Mouse (Mus musculus): ENCODE measurements around the gene Tmc6.

DNA sequence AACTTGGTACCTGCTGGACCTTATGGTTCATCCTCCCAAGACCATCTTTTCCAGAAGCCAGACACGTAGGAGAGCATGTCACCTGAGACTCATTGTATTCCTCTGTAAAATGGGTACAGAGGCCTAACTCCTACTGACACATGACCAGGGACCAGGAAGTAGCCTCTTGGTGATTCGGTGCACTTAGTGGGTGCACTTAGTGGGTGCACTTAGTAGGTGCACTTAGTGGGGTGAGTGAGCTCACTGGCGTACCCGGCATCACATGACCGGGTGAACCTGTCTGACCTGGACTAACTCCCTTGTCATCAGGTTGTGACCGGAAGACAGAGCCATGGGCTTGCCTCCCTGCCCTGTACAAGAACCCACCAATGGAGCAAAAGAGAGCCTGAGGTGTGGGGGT is 24.8 kb upstream of the Tmc6 start:
- no peak for TF ChIP-seq CHD2 (IDR thresholded peaks at IDR 0.05; ENCODE audit: low read depth, low read length)
- TF ChIP-seq ZNF384 (IDR thresholded peaks at IDR 0.05; ENCODE audit: low read depth, low read length) = no peak
- TF ChIP-seq ZC3H11A (IDR thresholded peaks at IDR 0.05; ENCODE audit: borderline replicate concordance, low read depth, low read length) = no peak

Measured in ES-E14 (cell line).